Mouse (Mus musculus) yolk sac, embryonic 10.5 days (tissue): ENCODE results near the gene Fbxo11.
"Not testable (repeated sequence)": the region's sequence is repeated elsewhere in the genome, so short reads cannot be mapped to it uniquely, and the experiment has no call there.

Experiments used
- DNase-seq: peaks from one replicate; pipeline ENCODE4 v3.0.0-alpha.2; 2017; ENCODE audit warnings: low spot score

Gene Fbxo11

GRCm38 (mm10) chr17:88006956-88007355, 58.1 kb downstream of the Fbxo11 start:
- no peak for DNase-seq

DNA sequence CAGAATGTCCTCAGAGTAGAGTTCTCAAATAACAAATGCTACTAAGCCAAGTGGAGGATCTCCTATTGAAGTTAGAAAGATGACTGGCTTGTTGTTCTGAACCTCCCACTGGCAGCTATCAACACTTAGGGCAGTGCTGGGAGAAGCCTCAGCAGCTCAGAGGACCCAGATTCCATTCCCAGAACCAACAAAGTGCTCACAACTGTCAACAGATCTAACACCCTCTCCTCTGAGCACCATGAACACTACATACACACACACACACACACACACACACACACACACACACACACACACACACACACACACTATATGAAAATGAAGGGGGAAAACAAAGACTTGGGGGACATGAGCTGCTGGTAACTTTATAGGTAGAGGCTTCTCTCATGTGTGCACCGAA, 60.2 kb downstream of the Fbxo11 start:
- no peak for DNase-seq

GRCm38 (mm10) chr17:87997808-87998207, 67.3 kb downstream of the Fbxo11 start:
- no peak for DNase-seq

DNA sequence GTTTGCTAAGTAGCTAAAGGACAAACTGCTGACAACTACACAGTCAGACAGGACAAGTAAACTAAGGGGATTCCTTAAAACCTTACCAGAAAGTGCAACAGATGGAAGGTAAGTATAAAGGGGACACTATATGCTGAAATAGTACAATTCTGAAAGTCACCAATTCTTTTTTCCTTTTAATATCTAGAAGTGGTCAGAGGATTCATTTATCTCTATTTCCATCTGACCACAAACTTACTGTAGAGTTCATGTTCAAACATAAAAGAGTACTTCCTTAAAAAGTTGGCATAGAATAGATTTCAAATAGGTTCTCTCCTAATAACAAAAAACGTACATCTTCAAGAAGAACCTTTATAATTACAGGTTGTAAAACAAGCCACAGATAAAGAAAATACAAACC, 71.8 kb downstream of the Fbxo11 start:
- DNase-seq, result no peak

DNA sequence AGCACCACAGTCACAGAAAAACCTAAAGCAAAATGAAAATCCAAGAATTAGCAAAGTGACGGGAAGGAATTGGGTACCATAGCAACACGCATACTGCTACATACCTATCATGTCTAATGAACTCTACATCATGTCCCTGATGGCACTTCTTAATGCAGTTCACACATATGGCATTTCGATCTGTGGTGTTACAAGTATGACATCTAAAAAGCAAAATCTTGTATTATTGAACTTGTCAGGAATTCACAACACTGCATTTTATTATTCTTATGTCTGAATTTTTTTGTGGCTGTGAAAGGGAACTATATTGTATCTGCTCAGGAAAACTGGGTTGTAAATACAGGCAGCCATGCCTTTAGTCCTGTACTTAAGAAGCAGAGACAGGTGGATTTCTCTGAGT, 72.9 kb downstream of the Fbxo11 start:
- DNase-seq, result no peak

GRCm38 (mm10) chr17:87987507-87987906, 77.6 kb downstream of the Fbxo11 start:
- no peak for DNase-seq

DNA sequence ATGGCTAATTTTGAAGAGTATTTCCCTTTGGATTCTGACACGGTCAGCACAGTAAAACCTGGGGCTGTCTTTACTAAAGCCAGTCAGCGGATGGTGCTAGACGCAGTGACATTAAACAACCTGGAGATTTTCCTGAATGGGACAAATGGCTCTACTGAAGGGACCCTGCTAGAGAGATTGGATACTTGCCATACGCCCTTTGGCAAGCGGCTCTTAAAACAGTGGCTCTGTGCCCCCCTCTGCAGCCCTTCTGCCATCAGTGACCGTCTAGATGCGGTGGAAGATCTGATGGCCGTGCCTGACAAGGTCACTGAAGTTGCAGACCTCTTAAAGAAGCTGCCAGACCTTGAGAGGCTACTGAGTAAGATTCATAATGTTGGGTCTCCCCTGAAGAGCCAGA, 79.2 kb downstream of the Fbxo11 start:
- no peak for DNase-seq

- DNase-seq, result no peak
Measured at GRCm38 (mm10) chr17:87984440-87985214, 80.5 kb downstream of the Fbxo11 start.

DNA sequence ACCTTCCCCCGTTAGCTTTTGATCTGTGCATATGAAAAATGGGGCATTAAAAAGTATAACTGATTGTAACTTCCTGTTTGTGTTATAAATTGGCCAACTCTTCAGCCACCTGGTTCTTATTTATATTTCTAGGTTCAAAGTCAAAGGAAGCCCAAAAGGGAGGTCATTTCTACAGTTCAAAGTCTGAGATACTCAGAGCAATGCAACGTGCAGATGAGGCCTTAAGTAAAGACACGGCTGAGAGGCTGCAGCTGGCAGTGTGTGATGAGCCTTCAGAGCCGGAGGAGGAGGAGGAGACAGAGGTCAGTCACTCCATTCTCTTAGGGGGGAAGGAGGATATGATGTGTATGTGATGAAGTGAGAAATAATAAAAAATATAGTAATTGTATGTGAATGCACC, 81.8 kb downstream of the Fbxo11 start:
- DNase-seq, result no peak

DNA sequence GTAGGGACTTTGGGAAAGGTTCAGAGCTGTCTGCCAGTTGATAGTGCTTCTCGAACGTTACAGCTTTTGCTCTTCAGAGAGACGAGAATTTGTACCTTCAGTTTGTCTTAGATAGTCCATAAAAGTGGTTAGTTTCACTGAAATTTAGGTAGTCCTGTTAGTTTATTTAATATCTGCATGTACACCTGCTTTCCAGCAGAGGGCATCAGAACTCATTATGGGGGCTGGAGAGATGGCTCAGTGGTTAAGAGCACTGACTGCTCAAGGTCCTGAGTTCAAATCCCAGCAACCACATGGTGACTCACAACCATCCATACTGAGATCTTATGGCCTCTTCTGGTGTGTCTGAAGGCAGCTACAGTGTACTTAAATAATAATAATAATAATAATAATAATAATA, 83.0 kb downstream of the Fbxo11 start:
- no peak for DNase-seq

GRCm38 (mm10) chr17:87979696-87980095, 85.4 kb downstream of the Fbxo11 start:
- not testable (repeated sequence) for DNase-seq

DNA sequence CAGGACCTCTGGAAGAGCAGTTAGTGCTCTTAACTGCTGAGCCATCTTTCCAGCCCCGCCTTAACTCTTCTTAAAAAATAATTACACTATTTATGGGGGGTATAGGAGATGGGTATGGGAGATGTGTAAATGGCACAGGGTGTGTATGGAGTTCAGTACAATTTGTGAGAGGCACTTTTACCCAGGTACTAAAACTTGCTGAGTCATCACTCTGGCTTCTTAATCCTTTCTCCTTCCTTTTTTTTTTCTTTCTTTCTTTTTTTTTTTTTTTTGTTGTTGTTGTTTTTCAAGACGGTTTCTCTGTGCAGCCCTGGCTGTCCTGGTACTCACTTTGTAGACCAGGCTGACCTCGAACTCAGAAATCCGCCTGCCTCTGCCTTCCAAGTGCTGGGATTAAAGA, 88.2 kb downstream of the Fbxo11 start:
- DNase-seq, result not testable (repeated sequence)

DNA sequence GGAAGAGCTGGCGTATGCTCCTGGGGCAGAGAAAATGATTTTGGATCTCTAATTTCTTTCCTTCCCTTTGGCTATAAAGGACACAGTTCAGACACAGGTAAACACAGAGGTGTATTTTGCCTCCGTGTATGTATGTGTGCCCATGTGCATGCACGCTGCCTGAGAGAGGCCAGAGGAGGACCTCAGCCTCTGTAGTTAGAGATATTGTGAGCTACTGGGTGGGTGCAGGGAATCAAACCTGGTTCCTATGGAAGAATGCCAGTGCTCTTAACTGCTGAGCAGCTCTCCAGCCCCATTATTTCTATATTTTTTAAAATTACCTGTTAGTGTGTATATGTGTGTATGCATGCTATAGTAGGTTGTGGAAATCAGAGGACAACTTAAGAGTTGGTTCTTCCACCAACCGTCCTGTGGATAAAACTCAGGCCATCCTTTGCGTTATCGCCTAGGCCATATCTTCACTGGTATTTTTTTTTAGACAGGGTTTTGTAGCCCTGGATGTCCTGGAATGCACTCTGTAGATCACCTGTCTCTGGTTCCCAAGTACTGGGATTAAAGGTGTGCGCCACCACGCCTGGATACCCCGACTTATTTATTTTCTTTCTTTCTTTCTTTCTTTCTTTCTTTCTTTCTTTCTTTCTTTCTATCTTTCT, 88.8 kb downstream of the Fbxo11 start:
- DNase-seq, result no peak

- DNase-seq, result peak; percentile 68
Measured at GRCm38 (mm10) chr17:87975229-87975853, 89.8 kb downstream of the Fbxo11 start.

DNA sequence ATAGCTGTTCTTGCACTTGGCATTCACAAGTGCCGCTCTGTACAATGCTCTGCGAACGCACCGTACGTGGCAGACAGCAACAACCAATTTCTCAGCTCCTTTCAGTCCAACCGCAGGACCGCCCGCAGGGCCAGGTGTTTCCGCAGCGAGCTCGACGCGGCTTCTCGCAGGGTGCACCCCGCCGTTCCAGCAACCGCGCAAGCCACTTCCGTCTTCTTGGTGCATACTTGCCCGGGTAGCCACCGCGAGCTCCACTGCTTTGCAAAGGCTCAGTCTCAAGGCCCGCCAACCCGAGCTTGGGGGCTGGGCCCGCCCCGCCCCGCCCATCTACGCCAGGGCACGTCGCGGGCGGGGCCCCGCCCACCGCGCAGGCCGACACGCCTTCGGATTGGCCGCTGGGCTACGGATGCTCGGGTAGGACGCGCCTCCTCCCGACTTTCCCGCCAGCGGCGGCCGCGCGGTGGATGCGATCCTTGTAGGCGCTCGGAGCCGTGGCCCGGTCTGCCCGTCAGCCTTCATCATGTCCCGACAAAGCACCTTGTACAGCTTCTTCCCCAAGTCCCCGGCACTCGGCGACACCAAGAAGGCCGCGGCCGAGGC, 90.4 kb downstream of the Fbxo11 start, which contains the start of gene Msh6:
TSS of gene Msh6 (plus strand) at position 434 of the 600 bp plus-strand sequence.
- peak; percentile 93 for DNase-seq

GRCm38 (mm10) chr17:87973261-87974167, 91.6 kb downstream of the Fbxo11 start:
- no peak for DNase-seq

GRCm38 (mm10) chr17:87972856-87973255, 92.2 kb downstream of the Fbxo11 start:
- DNase-seq, result no peak

DNA sequence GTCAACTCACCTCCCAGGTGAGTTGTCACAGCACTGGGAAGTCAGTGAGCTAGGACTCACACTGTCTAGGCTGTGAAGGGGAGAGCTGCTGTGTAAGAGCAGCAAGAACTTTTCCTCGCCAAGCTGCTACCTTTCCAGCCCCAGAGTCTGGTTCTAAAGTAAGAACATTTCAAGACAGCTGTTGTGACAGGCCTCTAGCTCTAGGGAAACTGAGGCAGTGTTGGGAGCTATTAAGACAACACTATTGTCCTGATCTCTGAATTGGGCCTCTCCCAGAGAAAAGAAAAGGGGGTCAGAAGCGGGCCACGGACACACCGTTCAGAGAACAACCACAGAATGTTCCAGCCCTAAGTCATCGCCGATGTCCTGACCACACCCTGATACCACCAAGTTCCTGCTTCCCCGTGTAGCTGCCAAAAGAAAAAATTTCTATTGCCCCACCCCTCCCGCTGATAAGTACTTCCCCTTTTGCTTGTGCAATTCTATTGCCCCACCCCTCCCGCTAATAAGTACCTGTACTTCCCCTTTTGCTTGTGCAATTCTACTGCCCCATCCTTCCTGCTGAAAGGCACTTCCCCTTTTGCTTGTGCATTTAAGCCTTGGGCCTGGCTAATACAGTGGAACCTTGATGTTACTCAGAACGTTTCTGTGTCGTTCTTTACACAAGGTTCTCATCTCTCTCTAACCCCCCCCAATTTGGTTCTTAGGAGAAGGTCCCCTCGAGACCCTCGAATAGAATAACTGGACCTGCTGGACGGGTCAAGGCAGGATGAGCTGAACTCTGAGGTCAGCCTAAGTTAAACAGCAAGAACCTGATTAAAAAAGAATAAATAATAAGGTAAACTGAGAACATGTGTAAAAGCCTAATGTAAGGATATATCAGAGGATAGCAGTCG, 93.1 kb downstream of the Fbxo11 start:
- not testable (repeated sequence) for DNase-seq

DNA sequence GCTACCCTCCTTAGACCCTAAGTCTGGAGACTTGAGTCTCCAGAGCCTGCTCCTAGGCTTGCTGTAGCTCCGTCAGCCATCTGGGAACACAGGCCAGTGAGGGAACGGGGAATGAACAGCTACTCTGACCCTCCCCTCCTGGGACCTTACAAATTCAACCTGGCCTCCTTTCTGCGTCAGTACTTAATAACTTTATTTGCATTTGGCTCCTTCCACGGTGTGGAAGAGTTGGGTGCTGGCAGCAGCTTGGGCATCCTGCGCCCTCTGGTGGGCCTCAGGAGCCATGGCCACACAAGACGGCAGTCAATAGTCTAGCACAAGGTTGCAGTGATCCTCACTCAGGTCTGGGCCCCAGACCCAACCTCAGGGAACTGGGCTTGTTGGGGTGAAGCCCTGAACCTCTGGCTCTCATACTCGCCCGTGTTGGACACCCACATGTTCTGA, 96.6 kb downstream of the Fbxo11 start:
- not testable (repeated sequence) for DNase-seq
